Mouse (Mus musculus) telencephalon, adult 2 months (tissue): ENCODE measurements around the gene Bcr.

Experiments used
- DNase-seq: peaks from one replicate; pipeline ENCODE4 v3.0.0-alpha.2; 2011; ENCODE audit warnings: low read depth, low spot score

The Bcr gene

DNA sequence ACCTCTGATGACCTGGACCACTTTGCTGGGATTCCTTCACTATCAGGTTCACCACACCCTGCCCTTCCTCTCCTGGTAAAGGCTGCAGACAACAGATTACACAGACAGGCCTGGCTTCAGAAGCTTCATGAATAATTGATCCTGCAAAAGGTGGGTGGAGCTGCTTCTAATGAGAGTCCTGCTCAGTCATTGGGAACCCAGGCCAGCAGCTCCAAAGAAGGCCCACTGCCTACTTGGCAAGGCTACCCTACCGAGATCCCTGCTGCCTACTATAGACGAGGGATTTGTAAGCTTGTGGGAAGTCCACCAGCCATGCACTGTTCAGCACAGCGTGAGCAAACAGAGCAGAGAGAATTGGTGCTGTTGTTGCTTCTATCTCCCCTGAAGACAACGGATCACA is 4.1 kb upstream of the Bcr start:
- DNase-seq: no peak

DNA sequence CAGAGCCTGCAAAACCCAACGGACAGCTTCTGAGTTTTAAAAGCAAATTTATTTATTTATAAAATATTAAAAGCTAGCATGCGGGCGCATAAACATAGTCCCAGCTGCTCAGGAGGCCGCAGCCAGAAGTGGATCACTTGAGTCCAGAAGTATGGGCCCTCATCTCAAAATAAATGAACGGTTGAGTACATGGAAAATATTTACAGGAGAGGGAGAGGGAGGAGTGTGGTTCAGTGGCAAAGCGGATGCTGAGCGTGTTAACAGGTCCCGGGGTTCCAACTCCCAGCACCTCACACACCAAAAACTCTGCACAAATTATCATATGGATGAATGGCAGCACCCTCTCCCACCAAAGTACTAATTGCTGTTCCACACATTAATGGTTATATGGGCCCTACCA is 2.1 kb upstream of the Bcr start:
- no peak for DNase-seq

DNA sequence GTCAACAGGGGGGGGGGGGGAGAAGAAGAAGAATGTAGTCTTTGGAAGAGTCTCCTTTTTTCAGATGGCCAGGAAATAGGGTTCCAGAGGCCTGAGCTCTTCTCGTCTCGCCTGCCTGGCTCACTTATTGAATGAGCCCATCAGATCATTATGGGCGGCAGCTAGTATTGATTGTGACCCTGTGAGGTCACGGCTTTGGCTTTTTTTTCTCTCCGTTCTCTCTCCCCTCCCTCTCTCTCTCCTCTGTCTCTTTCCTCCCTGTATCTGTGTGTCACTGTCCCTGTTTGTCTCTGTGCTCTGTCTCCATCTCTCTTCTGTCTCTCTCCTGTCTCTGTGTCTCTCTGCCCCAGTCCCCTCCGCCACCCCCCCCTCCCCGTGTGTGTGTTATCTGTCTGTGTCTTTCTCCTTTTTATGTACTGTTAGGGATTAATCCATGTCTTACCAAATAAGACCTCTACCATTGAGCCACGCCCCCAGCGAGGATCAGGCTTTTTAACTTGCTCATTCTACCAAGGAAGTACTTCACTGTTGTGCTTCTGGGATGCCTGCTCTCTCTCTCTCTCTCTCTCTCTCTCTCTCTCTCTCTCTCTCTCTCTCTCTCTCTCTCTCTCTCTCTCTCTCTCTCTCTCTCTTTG is 1.5 kb upstream of the Bcr start:
- no peak for DNase-seq

- DNase-seq: peak; percentile 55
Observed at GRCm38 (mm10) chr10:75059396-75059795, 996 bp upstream of the Bcr start.

DNA sequence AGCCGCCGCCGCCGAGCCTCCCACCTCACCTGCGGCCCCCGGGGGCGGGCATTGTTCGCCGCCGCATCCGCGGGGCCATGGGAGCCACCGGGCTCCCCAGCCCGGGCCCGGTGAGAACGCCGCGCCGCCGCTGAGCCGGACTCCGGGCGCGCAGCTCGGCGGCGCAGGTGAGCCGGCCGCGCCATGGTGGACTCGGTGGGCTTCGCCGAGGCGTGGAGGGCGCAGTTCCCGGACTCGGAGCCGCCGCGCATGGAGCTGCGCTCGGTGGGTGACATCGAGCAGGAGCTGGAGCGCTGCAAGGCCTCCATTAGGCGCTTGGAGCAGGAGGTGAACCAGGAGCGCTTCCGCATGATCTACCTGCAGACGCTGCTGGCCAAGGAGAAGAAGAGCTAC is 447 bp downstream of the Bcr start:
- DNase-seq: no peak

DNA sequence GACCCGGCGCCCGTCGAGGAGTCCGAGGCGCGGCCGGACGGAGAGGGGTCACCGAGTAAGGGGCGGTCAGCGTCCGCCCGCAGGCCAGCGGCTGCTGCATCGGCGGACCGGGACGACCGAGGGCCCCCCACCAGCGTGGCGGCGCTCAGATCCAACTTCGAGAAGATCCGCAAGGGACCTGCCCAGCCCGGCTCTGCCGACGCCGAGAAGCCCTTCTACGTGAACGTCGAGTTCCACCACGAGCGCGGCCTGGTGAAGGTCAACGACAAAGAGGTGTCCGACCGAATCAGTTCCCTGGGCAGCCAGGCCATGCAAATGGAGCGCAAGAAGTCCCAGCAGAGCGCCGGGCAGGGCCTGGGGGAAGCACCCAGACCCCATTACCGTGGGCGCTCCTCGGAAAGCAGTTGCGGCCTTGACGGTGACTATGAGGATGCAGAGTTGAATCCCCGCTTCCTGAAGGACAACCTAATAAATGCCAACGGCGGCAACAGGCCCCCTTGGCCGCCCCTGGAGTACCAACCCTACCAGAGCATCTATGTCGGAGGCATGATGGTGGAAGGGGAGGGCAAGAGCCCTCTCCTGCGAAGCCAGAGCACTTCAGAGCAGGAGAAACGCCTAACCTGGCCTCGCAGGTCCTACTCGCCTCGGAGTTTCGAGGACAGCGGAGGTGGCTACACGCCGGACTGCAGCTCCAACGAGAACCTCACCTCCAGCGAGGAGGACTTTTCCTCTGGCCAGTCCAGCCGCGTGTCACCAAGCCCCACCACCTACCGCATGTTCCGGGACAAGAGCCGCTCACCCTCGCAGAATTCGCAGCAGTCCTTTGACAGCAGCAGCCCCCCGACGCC is 1.2 kb downstream of the Bcr start:
- DNase-seq: no peak

DNA sequence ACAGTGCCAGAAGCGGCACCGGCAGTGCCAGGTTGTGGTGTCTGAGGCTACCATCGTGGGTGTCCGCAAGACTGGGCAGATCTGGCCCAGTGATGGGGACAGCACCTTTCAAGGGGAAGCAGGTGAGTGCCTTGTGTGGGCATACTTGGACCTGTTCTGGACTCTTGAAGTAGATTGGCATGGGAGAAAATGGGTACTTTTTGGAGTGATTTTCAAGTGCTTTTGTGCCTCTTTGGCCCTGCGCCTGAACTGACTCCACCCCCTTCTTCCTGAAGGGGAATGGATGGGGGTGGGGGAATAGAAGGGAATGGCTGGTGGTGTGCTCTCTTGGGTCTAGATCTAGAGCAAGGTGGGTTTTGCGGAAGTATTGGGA is 1.8 kb downstream of the Bcr start:
- no peak for DNase-seq

GRCm38 (mm10) chr10:75062621-75063020 is 2.2 kb downstream of the Bcr start:
- DNase-seq: no peak

- no peak for DNase-seq
Observed at GRCm38 (mm10) chr10:75063301-75063965, 3.0 kb downstream of the Bcr start.

DNA sequence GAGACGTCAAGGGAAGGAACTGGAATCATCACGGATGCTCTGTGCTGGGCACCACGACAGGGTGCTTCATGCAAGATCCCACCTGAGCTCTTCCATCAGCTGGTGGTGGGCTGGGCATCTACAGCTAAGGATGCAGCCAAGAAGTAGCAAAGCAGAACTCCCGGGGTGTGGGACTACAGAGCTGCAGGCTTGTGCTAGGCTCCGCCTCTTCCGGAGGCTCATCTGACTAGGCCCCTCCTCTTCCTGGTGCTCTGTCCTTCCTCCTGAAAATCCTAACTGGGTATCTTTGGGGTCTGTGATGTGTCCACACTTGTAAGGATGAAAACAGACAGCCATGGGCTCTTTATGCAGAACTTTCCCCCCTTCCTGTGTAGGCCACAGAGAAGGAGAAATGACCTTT is 5.3 kb downstream of the Bcr start:
- DNase-seq: no peak

DNA sequence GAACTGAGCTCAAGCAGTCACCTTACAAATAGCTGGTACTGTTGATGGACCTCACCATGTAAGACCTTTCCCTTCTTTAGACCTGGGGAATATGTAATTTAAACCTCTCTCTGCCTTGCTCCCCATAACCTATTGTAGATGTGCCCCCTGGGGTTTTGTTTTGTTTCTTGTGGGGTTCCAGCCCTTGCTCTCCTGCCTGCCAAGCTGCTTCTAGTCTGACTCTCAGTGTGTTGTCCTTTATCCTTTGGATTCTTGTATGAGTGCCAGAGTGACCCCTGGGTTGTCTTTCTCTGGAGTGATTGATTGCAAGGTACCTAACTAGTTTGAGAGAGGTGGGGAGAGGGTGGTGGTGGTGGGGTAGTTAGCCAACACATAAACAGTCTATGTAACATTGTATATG is 7.1 kb downstream of the Bcr start:
- DNase-seq: no peak

DNA sequence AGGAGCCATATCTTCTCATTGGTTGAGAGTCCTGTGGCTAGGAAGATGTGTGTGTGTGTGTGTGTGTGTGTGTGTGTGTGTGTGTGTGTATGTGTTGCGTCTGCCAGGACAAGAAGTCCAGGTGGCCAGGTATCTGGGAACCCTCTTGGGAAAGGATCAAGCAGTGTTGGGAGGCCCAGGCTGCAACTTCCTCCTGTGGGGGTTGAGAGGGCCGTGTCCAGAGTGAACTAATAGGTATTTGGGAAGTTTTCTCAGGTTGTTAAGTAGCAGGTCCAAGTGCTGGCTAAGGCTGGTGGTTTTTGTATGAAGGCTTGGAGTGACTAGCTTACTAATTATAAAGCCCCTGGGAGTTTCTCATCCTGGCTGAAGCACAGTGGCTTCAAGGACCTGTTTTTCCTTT is 7.7 kb downstream of the Bcr start:
- DNase-seq: no peak

DNA sequence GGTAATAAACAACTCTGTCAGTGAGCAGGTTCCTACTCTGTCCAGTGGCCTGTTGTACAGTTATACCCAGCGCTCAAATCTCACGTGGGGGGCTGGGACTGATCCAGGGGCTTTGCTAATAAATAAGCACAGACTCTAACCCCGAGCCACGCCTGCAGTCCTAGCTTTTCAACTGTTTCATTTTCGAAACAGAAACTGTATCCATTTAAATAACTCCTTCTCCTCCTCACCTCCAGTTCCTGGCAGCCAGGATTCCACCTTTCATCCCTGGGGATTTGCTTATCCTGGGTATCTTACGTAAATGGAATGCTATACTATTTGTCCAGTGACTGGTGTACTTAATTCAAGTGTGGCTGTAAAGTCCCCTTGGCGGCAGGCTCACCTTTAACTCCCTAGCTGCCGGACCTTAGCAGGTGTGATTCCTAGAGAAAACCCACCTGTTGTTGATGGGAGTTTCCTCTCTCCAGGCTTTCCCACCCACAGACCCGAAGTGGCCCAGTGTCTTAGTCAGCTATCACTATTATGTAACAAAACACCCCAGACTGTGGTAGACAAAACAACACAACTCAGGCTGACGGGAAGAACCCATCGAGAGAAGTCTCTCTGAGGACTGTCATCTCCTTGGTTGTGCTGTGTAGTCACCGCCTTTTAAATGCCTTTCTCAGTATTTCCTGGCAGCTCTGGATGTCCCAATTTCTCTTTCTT is 8.4 kb downstream of the Bcr start:
- DNase-seq: no peak

DNA sequence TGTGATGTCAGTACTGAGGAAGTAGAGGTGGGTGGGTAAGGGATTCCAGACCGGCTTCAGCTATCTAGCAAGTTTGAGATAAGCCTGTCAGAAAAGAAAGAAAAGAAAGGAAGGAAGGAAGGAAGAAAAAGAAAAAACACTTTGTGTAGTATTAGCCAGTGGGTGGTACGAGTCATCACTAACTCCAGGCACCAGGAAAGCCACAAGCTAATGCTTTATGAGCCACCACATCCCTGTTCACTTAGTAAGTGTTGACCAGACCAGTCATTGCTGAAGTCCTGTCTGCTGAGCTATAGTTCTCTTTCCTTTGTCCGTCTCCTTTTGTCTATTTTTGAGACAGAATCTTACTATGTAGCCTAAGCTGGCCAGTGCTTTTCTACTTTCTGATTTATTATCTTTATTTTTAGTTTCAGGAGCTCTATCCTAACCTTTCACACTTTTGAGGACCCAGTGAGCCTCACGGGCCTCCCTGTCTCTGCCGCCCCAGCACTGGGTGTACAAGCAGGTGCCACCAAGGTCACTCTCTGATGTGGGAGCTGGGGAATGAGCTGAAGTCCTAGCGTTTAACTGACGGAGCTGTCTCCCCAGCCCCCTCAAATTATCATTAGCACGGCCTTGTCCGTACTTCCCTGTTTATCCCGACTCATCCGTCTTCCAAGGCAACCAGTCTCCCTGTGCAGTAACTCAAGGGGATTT is 10.0 kb downstream of the Bcr start:
- DNase-seq: no peak

- DNase-seq: no peak
Observed at GRCm38 (mm10) chr10:75075665-75076064, 15.3 kb downstream of the Bcr start.

GRCm38 (mm10) chr10:75078174-75079128 is 18.1 kb downstream of the Bcr start:
- DNase-seq: no peak

DNA sequence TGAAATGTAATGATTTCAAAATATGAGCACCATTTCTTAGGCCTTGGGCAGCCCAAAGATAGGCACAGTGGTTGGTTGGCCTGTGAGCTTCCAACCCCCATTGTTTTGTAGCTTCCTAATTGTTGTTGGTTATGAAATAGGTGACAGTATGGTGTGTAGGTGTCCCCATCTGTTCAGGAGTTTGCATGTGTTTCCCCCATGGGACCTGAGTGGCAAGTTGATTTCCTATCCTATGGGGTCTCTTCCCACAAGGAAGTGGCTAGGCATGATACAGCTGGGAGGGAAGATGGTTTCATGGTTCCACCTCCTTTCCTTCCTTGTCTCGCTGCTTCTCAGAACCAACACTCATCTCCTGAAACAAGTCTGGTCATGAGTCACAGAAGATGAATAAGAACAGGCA is 24.9 kb downstream of the Bcr start:
- no peak for DNase-seq

GRCm38 (mm10) chr10:75088471-75088870 is 28.1 kb downstream of the Bcr start:
- DNase-seq: no peak

DNA sequence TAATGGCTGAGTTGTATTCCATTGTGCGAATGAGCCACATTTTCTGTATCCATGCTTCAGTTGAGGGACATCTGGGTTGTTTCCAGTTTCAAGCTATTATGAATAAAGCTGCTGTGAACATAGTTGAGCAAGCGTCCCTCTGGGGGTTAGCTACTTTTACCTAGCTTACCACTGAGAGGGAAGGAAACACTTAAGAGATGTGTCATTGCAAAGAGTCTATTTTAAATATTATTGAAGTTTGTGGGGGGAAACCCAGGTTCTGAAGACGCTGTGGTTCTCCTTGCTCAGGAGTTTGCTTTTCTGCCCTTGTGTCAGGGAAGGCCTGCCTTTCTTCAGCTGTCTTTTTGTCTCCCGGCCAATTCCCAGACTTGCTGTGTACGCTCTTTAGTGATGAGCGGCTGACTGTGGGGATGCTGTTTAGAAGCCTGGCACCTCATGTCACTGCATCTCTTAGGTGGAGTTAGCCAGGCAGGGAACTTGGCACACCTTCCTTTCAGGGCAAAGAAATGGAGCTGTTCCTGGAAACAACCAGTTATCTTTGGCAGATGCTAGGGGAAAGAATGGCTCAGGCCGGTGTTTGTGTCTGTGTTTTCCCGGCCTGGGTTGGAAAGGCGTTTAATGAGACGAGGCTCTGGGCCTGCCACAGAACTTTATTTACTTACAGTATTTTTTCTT is 31.2 kb downstream of the Bcr start:
- no peak for DNase-seq
